Mouse (Mus musculus): ENCODE results near the gene Vti1a. TPM values are rescaled to one million over a fixed set of nuclear protein-coding genes. Genes with fewer than 3 reads are reported as not detected.

Vti1a gene
- total RNA-seq, 2 experiments from 2014 or later: 14.8 to 15.6 TPM

DNA sequence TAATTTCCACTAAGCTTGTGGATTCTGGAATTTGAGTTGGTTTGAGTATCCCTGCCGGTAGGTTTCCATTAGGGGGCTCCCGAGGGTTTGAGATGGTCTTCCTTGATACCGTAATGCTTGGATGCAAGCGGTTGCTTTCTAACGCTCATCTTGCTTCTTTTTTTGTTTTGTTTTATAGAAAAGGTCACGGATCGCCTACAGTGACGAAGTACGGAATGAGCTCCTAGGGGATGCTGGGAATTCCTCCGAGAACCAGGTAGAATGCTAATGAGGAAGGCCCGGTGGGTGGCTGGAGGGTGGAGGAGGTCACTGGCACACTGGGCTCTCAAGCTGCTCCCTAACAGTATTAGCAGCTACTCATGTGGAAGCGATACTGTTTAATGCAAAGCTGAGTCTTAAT is 64.7 kb downstream of the Vti1a start:
- DNase-seq: no peak

GRCm38 (mm10) chr19:55381343-55381742 is 65.2 kb downstream of the Vti1a start:
- no peak for DNase-seq

DNA sequence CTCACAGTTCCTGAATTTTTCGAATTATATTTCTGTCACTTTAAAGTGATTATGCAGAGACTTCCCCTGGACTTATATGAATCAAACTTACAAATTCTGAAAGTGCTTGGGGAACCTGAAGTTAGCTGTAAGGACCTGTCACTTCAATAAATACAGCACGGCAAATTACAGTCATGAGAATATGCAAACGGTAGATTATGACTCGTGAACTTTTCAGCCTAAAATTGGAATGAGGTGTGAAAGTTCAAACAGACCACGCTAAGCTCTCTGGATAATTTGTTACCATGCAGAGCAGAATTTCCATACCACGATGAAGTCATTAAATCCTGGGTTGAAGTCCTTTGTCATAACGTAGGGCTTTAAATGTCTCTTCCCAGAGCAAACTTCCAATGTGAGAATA is 66.7 kb downstream of the Vti1a start:
- no peak for DNase-seq

DNA sequence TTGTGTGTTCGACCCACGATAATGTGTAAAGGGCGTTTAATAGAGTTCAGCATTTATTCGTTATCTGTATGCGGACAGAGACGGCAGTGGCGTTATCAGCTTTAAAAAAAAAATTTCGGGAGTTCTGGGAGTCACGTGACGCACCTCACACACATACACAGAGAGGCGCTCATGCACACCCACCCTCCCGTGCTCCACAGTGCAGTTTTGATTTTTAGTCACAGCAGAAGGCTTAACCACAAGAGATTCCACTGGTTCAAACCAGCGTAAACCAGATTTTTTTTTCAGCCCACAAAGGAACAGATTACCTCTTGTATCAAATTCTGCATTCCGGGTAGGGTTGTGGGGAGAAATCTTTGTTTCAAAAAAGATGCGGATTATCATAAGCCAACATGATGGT is 68.5 kb downstream of the Vti1a start:
- no peak for DNase-seq

GRCm38 (mm10) chr19:55389019-55389418 is 72.9 kb downstream of the Vti1a start:
- no peak for DNase-seq

DNA sequence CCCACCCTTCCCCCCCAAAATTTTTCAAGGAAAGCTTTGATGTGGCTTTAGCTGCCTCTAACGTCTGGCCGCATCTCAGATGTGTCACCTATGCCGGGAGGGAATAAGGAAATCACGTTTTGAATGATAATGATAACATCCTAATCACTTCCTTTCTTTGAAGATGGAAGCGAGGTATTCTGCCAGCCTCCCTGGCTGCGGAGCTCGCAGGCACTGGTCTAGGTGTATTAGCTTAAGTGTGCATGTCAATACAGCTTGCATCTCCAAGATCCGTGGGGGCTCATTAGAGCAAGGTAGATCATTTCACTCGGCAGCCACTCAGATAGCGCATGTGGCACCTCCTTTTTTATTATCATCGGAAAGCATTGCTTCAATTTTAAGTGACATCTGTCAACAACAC is 74.2 kb downstream of the Vti1a start:
- no peak for DNase-seq

DNA sequence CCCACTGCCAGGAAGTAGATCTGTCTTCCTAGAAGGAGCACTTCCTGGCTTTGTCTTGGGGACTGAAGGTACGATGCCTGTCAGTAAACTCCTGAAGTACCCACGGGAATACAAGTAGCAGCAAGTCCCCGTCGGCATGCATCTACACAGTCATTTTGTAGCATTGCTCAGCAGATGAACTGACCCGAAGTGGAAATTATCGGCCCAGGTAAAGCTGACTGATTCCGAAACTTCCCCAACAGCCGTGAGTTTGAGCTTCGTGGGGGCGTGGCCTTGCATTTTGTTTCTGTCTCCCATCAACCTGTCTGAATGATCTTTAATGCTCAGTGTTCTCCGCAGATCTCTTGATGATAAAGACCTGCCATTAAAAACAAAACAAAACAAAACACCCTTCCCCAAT is 85.5 kb downstream of the Vti1a start:
- no peak for DNase-seq

DNA sequence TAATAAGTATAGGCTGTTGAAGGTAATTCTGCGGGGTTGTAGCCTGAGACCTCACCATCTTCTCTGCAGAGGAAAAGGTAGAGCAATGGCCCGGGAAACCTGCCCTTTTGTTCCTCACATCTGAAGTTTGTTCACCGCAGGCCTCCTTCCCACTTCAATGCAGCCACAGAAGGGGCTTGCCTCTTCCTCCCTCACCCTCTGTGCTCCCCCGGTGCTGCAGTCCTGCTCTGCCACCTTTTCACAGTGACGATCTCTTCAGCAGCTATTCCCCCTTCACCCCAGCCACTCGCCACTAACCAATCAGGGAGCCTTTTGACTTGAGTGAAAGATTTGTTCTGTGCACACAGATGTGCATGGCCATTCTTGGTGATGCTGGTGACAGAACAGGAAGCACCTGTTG is 92.4 kb downstream of the Vti1a start:
- no peak for DNase-seq

GRCm38 (mm10) chr19:55411415-55411814 is 95.3 kb downstream of the Vti1a start:
- no peak for DNase-seq

- DNase-seq: no peak
These were observed 95.8 kb downstream of the Vti1a start for GRCm38 (mm10) chr19:55411894-55412293.

GRCm38 (mm10) chr19:55414050-55414449 is 98.0 kb downstream of the Vti1a start:
- DNase-seq: peak; percentile 52

DNA sequence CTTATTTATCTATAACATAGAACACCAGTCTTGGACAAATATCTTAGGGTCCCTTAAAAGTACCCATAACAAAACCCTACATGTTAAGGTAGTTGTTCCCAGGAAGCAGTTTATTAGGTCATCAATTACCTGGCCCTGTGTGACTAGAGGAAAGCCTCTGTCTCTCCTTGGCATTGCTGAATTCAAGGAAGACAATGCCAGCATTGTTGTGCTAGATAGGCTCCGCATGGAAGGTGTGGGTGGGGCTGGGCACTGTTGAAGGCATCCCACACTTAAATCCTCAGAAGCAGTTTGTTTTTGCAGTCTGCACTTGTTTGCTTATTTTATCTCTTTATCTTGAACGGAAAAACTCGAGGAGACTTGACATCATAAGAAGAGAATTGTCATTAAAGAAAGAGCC is 102.7 kb downstream of the Vti1a start:
- DNase-seq: no peak

- no peak for DNase-seq
These were observed 103.9 kb downstream of the Vti1a start for GRCm38 (mm10) chr19:55419961-55420360.

GRCm38 (mm10) chr19:55421816-55422215 is 105.7 kb downstream of the Vti1a start:
- no peak for DNase-seq

- DNase-seq: no peak
These were observed 106.4 kb downstream of the Vti1a start for GRCm38 (mm10) chr19:55422311-55423064.

GRCm38 (mm10) chr19:55423065-55423716 is 107.1 kb downstream of the Vti1a start:
- DNase-seq: no peak

DNA sequence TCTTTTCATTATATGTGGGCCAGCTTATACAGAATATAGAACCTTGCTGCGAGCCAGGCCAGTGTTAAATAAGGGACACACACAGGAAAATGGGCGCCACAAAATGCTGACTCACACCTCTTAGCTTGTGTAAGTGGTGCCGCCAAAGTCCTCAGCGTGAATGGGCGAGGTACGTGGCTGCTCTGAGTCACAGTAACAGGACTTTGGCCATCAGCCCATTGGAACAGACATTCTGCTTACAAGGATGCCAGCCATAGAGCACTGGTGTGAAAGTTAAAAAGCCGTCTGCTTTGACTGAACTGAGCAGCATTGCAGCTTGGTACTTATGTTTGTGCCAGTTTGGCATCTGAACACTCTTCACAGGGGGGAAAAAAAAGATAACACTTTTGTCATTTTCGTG is 107.9 kb downstream of the Vti1a start:
- peak; percentile 62 for DNase-seq

- no peak for DNase-seq
These were observed 108.4 kb downstream of the Vti1a start for GRCm38 (mm10) chr19:55424507-55424906.

DNA sequence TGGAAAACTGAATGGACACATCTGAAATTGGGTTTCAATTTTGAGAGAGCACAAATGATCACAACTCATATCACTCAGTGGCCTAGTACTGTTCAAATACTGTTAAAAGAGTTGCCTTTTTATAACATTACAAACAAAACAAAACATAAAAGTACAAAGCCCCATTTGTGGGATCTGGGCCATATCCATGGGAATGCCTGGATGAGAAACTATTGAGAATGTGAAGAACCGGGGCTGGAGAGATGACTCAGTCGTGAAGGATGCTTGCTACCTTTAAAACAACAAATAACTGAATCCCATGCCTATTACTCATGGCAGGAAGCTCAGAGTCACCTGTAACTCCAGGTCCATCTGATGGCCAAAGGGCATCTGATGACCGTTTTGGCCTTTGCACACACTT is 124.2 kb downstream of the Vti1a start:
- no peak for DNase-seq

DNA sequence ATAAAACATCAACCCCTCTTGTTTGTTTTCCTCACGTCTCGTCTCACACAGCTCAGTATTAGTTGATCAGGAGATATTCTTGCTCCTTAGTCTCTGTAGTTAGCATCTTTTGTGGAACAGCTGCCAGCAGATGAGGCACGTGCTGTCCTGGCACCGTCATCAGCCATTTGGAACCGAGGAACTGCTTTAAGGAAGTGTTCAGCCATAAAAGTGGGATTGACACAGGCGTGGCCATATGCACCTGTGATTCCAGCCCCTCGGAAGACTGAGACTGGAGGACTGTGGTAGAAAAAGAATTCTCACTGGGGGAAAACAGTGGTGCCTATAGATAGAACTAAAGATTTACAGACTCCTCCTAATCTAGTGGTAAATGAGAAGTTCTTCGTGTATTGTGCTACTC is 127.5 kb downstream of the Vti1a start:
- DNase-seq: no peak

GRCm38 (mm10) chr19:55449084-55449483 is 133.0 kb downstream of the Vti1a start:
- no peak for DNase-seq

- DNase-seq: no peak
These were observed 133.4 kb downstream of the Vti1a start for GRCm38 (mm10) chr19:55449506-55449905.

GRCm38 (mm10) chr19:55456325-55457091 is 140.4 kb downstream of the Vti1a start:
- no peak for DNase-seq
